Mouse (Mus musculus) spleen, postnatal 4 days (tissue): ENCODE measurements around the gene Tppp2.

Experiments used
- DNase-seq, 2 experiments: peaks; one replicate each; pipeline ENCODE4 v3.0.0; 2022; ENCODE audit warnings: low spot score in 2 of 2

Tppp2 gene

GRCm38 (mm10) chr14:51918125-51918524 lies at the start of gene Tppp2:
Gene Tppp2 (plus strand): TSS chr14:51918425.
- DNase-seq: no peak

- no peak for DNase-seq
Measured at GRCm38 (mm10) chr14:51870756-51871155, 47.5 kb upstream of the Tppp2 start.

GRCm38 (mm10) chr14:51871741-51872140 lies 46.5 kb upstream of the Tppp2 start:
- DNase-seq: no peak

- no peak for DNase-seq
Measured at GRCm38 (mm10) chr14:51877517-51877916, 40.7 kb upstream of the Tppp2 start.

GRCm38 (mm10) chr14:51883527-51884030 lies 34.6 kb upstream of the Tppp2 start:
- DNase-seq: peak; percentile 77 to 79

- DNase-seq: no peak
Measured at GRCm38 (mm10) chr14:51884031-51884544, 34.1 kb upstream of the Tppp2 start.

- peak; percentile 93 to 94 for DNase-seq
Measured at GRCm38 (mm10) chr14:51884598-51885331, 33.5 kb upstream of the Tppp2 start, which contains the start of gene Mettl17. Gene Mettl17 (plus strand): TSS chr14:51884842.

GRCm38 (mm10) chr14:51886051-51886450 lies 32.2 kb upstream of the Tppp2 start:
- DNase-seq: no peak

GRCm38 (mm10) chr14:51889833-51890232 lies 28.4 kb upstream of the Tppp2 start:
- DNase-seq: no peak

GRCm38 (mm10) chr14:51892191-51892939 lies 25.9 kb upstream of the Tppp2 start, which contains the start of gene Slc39a2:
Gene Slc39a2 (plus strand): TSS chr14:51892889.
- DNase-seq: no peak

- DNase-seq: no peak
Measured at GRCm38 (mm10) chr14:51893094-51893794, 25.0 kb upstream of the Tppp2 start.

- no peak for DNase-seq
Measured at GRCm38 (mm10) chr14:51893809-51894208, 24.4 kb upstream of the Tppp2 start.

- no peak for DNase-seq
Measured at GRCm38 (mm10) chr14:51895071-51895470, 23.2 kb upstream of the Tppp2 start.

- DNase-seq: no peak
Measured at GRCm38 (mm10) chr14:51896019-51896418, 22.2 kb upstream of the Tppp2 start.

GRCm38 (mm10) chr14:51896539-51897170 lies 21.6 kb upstream of the Tppp2 start:
- no peak for DNase-seq

GRCm38 (mm10) chr14:51899351-51899750 lies 18.9 kb upstream of the Tppp2 start:
- DNase-seq: no peak

- DNase-seq: peak; percentile 71 to 90
Measured at GRCm38 (mm10) chr14:51902806-51903710, 15.2 kb upstream of the Tppp2 start.

- no peak for DNase-seq
Measured at GRCm38 (mm10) chr14:51903782-51904181, 14.4 kb upstream of the Tppp2 start.

GRCm38 (mm10) chr14:51904706-51905105 lies 13.5 kb upstream of the Tppp2 start:
- no peak for DNase-seq

GRCm38 (mm10) chr14:51906102-51906501 lies 12.1 kb upstream of the Tppp2 start:
- no peak for DNase-seq
